Mouse (Mus musculus): ENCODE data around the gene Gps1. TPM values are rescaled to one million over a fixed set of nuclear protein-coding genes. Genes with fewer than 3 reads are reported as not detected.

Gene Gps1
- total RNA-seq, 1 experiment from 2014 or later: 66.0 TPM

Other genes with a start within 250 kb of the Gps1 start
- gene Mcrip1, start 234.5 kb upstream of the Gps1 start, total RNA-seq (2017): 26.5 and 31.0 TPM in 2 replicates
- not detected in 2 replicates for gene Ppp1r27, start 233.1 kb upstream of the Gps1 start, total RNA-seq (2017)
- gene P4hb, start 211.0 kb upstream of the Gps1 start, total RNA-seq (2017): 494 and 545 TPM in 2 replicates
- gene Arhgdia, start 202.6 kb upstream of the Gps1 start, total RNA-seq (2017): 148 and 170 TPM in 2 replicates
- gene Alyref, start 185.9 kb upstream of the Gps1 start, total RNA-seq (2017): 248 and 287 TPM in 2 replicates
- gene Anapc11, start 185.9 kb upstream of the Gps1 start, total RNA-seq (2017): 27.2 and 32.1 TPM in 2 replicates
- not detected in 2 replicates for gene Npb, start 175.8 kb upstream of the Gps1 start, total RNA-seq (2017)
- gene Pcyt2, start 166.3 kb upstream of the Gps1 start, total RNA-seq (2017): 34.5 and 38.6 TPM in 2 replicates
- 45.8 and 50.4 TPM in 2 replicates for gene Sirt7, start 159.0 kb upstream of the Gps1 start, total RNA-seq (2017)
- 20.3 and 22.1 TPM in 2 replicates for gene Mafg, start 150.7 kb upstream of the Gps1 start, total RNA-seq (2017)
- 9.9 and 11.7 TPM in 2 replicates for gene Pycr1, start 140.5 kb upstream of the Gps1 start, total RNA-seq (2017)
- not detected in 2 replicates for gene Myadml2, start 136.1 kb upstream of the Gps1 start, total RNA-seq (2017)
- gene Notum, start 123.1 kb upstream of the Gps1 start, total RNA-seq (2017): not detected in 2 replicates
- 31.8 and 44.9 TPM in 2 replicates for gene Aspscr1, start 111.3 kb upstream of the Gps1 start, total RNA-seq (2017)
- gene Cenpx, start 70.5 kb upstream of the Gps1 start, total RNA-seq (2017): 81.5 and 113 TPM in 2 replicates
- gene Lrrc45, start 70.3 kb upstream of the Gps1 start, total RNA-seq (2017): 30.3 and 30.9 TPM in 2 replicates
- not detected in 2 replicates for gene Rac3, start 62.8 kb upstream of the Gps1 start, total RNA-seq (2017)
- 8.4 and 9.5 TPM in 2 replicates for gene Dcxr, start 57.0 kb upstream of the Gps1 start, total RNA-seq (2017)
- gene Cbr2, start 52.2 kb upstream of the Gps1 start, total RNA-seq (2017): not detected in 2 replicates
- gene Hmga1b, start 21.5 kb upstream of the Gps1 start, total RNA-seq (2017): 18.9 and 25.7 TPM in 2 replicates
- gene Rfng, start 65 bp upstream of the Gps1 start, total RNA-seq (2017): 4.8 and 5.6 TPM in 2 replicates
- 43.2 and 57.9 TPM in 2 replicates for gene Dus1l, start 12.1 kb downstream of the Gps1 start, total RNA-seq (2017)
- 46.0 and 62.3 TPM in 2 replicates for gene Fasn, start 40.3 kb downstream of the Gps1 start, total RNA-seq (2017)
- 9.7 and 10.1 TPM in 2 replicates for gene Ccdc57, start 148.6 kb downstream of the Gps1 start, total RNA-seq (2017)
- gene Slc16a3, start 164.2 kb downstream of the Gps1 start, total RNA-seq (2017): 3.0 and 3.9 TPM in 2 replicates
- gene Csnk1d, start 207.1 kb downstream of the Gps1 start, total RNA-seq (2017): 65.0 and 84.8 TPM in 2 replicates

All from common myeloid progenitor, adult 5-6 weeks (primary cell).